Mouse (Mus musculus): ENCODE data around the gene Ssbp2.

The Ssbp2 gene

GRCm38 (mm10) chr13:91619431-91619830 is 159.3 kb downstream of the Ssbp2 start:
- no peak for DNase-seq (ENCODE audit: low read depth in 2 of 2, low spot score in 2 of 2)

GRCm38 (mm10) chr13:91620541-91620940 is 160.5 kb downstream of the Ssbp2 start:
- no peak for DNase-seq (ENCODE audit: low read depth in 2 of 2, low spot score in 2 of 2)

- no peak for DNase-seq (ENCODE audit: low read depth in 2 of 2, low spot score in 2 of 2)
Measured at GRCm38 (mm10) chr13:91631291-91631799, 171.3 kb downstream of the Ssbp2 start.

GRCm38 (mm10) chr13:91634123-91634522 is 174.0 kb downstream of the Ssbp2 start:
- DNase-seq (ENCODE audit: low read depth in 2 of 2, low spot score in 2 of 2): no peak

- no peak for DNase-seq (ENCODE audit: low read depth in 2 of 2, low spot score in 2 of 2)
Measured at GRCm38 (mm10) chr13:91635957-91636356, 175.9 kb downstream of the Ssbp2 start.

GRCm38 (mm10) chr13:91636814-91637213 is 176.7 kb downstream of the Ssbp2 start:
- DNase-seq (ENCODE audit: low read depth in 2 of 2, low spot score in 2 of 2): peak; percentile 65 to 80

- no peak for DNase-seq (ENCODE audit: low read depth in 2 of 2, low spot score in 2 of 2)
Measured at GRCm38 (mm10) chr13:91638836-91639235, 178.8 kb downstream of the Ssbp2 start.

GRCm38 (mm10) chr13:91640219-91640618 is 180.1 kb downstream of the Ssbp2 start:
- no peak for DNase-seq (ENCODE audit: low read depth in 2 of 2, low spot score in 2 of 2)

- DNase-seq (ENCODE audit: low read depth in 2 of 2, low spot score in 2 of 2): no peak
Measured at GRCm38 (mm10) chr13:91648240-91648639, 188.2 kb downstream of the Ssbp2 start.

- DNase-seq (ENCODE audit: low read depth in 2 of 2, low spot score in 2 of 2): no peak
Measured at GRCm38 (mm10) chr13:91649926-91650325, 189.8 kb downstream of the Ssbp2 start.

GRCm38 (mm10) chr13:91661068-91661795 is 201.1 kb downstream of the Ssbp2 start:
- no peak for DNase-seq (ENCODE audit: low read depth in 2 of 2, low spot score in 2 of 2)

- DNase-seq (ENCODE audit: low read depth in 2 of 2, low spot score in 2 of 2): no peak
Measured at GRCm38 (mm10) chr13:91662751-91663150, 202.7 kb downstream of the Ssbp2 start.

- DNase-seq (ENCODE audit: low read depth in 2 of 2, low spot score in 2 of 2): no peak
Measured at GRCm38 (mm10) chr13:91673241-91673640, 213.2 kb downstream of the Ssbp2 start.

- no peak for DNase-seq (ENCODE audit: low read depth in 2 of 2, low spot score in 2 of 2)
Measured at GRCm38 (mm10) chr13:91680764-91681437, 220.8 kb downstream of the Ssbp2 start.

GRCm38 (mm10) chr13:91681474-91681873 is 221.4 kb downstream of the Ssbp2 start:
- no peak for DNase-seq (ENCODE audit: low read depth in 2 of 2, low spot score in 2 of 2)

- no peak for DNase-seq (ENCODE audit: low read depth in 2 of 2, low spot score in 2 of 2)
Measured at GRCm38 (mm10) chr13:91690118-91690517, 230.0 kb downstream of the Ssbp2 start.

- DNase-seq (ENCODE audit: low read depth in 2 of 2, low spot score in 2 of 2): no peak
Measured at GRCm38 (mm10) chr13:91693615-91694014, 233.5 kb downstream of the Ssbp2 start.

- no peak for DNase-seq (ENCODE audit: low read depth in 2 of 2, low spot score in 2 of 2)
Measured at GRCm38 (mm10) chr13:91695406-91695805, 235.3 kb downstream of the Ssbp2 start.

GRCm38 (mm10) chr13:91696109-91696645 is 236.1 kb downstream of the Ssbp2 start:
- DNase-seq (ENCODE audit: low read depth in 2 of 2, low spot score in 2 of 2): no peak

- peak; percentile 10 to 33 for DNase-seq (ENCODE audit: low read depth in 2 of 2, low spot score in 2 of 2)
Measured at GRCm38 (mm10) chr13:91697011-91697410, 236.9 kb downstream of the Ssbp2 start.

GRCm38 (mm10) chr13:91702337-91702736 is 242.3 kb downstream of the Ssbp2 start:
- DNase-seq (ENCODE audit: low read depth in 2 of 2, low spot score in 2 of 2): no peak

- DNase-seq (ENCODE audit: low read depth in 2 of 2, low spot score in 2 of 2): no peak
Measured at GRCm38 (mm10) chr13:91719487-91719886, 259.4 kb downstream of the Ssbp2 start.
